Mouse (Mus musculus) lung, postnatal 0 days (tissue): Measurements from ENCODE around the gene Rcc1. TPM values are rescaled to one million over a fixed set of nuclear protein-coding genes. Genes with fewer than 3 reads are reported as not detected.

Experiments
- ATAC-seq: fragments of 200-750 bp; cut with Nextera tagmentation; 2 replicates; pipeline ENCODE4 v1.8.0; 2017; ENCODE audit warnings: moderate library complexity
- DNase-seq: peaks from one replicate; pipeline ENCODE4 v3.0.0-alpha.2; 2016; ENCODE audit warnings: low spot score
- H3K27ac ChIP-seq: fragments of 300-500 bp; sonication (generic); 2 replicates; pipeline ENCODE4 v1.5.1; 2014; ENCODE audit warnings: antibody characterized with exemption, mild to moderate bottlenecking, low read length, mixed read lengths
- H3K27me3 ChIP-seq: fragments of 300-500 bp; sonication (generic); replicated peaks from 2 replicates; pipeline ENCODE4 v1.6.1; 2014; ENCODE audit warnings: low read length, mixed read lengths; ENCODE audit not compliant: insufficient read depth
- H3K36me3 ChIP-seq: fragments of 300-500 bp; sonication (generic); 2 replicates; pipeline ENCODE4 v1.6.1; 2014; ENCODE audit warnings: low read length, mixed read lengths; ENCODE audit not compliant: insufficient read depth
- H3K4me1 ChIP-seq: fragments of 300-500 bp; sonication (generic); 2 replicates; pipeline ENCODE4 v1.6.1; 2014; ENCODE audit warnings: antibody characterized with exemption, low read depth, low read length, mixed read lengths; ENCODE audit not compliant: insufficient read depth
- H3K4me2 ChIP-seq: fragments of 300-500 bp; sonication (generic); replicated peaks from 2 replicates; pipeline ENCODE4 v1.6.1; 2014; ENCODE audit warnings: low read depth, mild to moderate bottlenecking, low read length, moderate library complexity, mixed read lengths
- H3K4me3 ChIP-seq: fragments of 300-500 bp; sonication (generic); 2 replicates; pipeline ENCODE4 v1.5.1; 2014; ENCODE audit warnings: low read depth, low read length
- H3K9ac ChIP-seq: fragments of 300-500 bp; sonication (generic); replicated peaks from 2 replicates; pipeline ENCODE4 v1.6.1; 2014; ENCODE audit warnings: low read depth, mild to moderate bottlenecking
- H3K9me3 ChIP-seq: fragments of 300-500 bp; sonication (generic); 2 replicates; pipeline ENCODE4 v1.6.1; 2016; ENCODE audit warnings: low read length, mixed read lengths
- CTCF ChIP-seq: IDR thresholded peaks from 2 replicates; pipeline ENCODE4 v1.5.1; 2016; ENCODE audit warnings: antibody characterized with exemption, mild to moderate bottlenecking
- EP300 ChIP-seq: IDR thresholded peaks from 2 replicates; pipeline ENCODE4 v1.6.1; 2016; ENCODE audit warnings: antibody characterized with exemption, mild to moderate bottlenecking, control low read depth
- whole genome bisulfite sequencing: fragments of 180-500 bp; shearing (Covaris S2); extraction: QIAGEN DNeasy Blood & Tissue Kit; methylation state at CpG from one replicate; pipeline ENCODE4 v1.1.7; 2014; 5-methylcytosine and 5-hydroxymethylcytosine counted together
- polyA plus RNA-seq: library from polyadenylated mRNA; unstranded; fragments of >200 nt; fragmentation: Nextera tagmentation; extraction: Ambion mirVana; gene quantifications from 2 replicates; pipeline ENCODE4 v1.2.1, GENCODE M21; 2015

Rcc1 gene
- polyA plus RNA-seq, 1 experiment from 2014 or later, result 14.3 TPM

GRCm38 (mm10) chr4:132391063-132391740, 37.8 kb upstream of the Rcc1 start:
- H3K27me3 ChIP-seq, result no peaks in the 10 kb centered on the region
- DNase-seq (no peak), ATAC-seq (no peak)
- H3K9ac ChIP-seq, result no peak overlapping the region
- H3K27ac ChIP-seq, result no peak overlapping the region
- TF ChIP-seq EP300, result no peak
- no peak for TF ChIP-seq CTCF
- H3K4me1 ChIP-seq, result no peaks in the 10 kb centered on the region
- 89% methylated on average over 8 of the region's 8 CpGs for WGBS
- no peaks in the 10 kb centered on the region for H3K9me3 ChIP-seq
- H3K4me3 ChIP-seq, result no peak overlapping the region
- H3K4me2 ChIP-seq, result no peak overlapping the region
- H3K36me3 ChIP-seq, result no peaks in the 10 kb centered on the region; the same call in 1 of the 2 replicates

GRCm38 (mm10) chr4:132389302-132389701, 35.9 kb upstream of the Rcc1 start:
- 46% methylated on average over 4 of the region's 4 CpGs for WGBS
- Histone ChIP-seq H3K9me3 (no peaks in the 10 kb centered on the region), H3K4me3 (no peak overlapping the region), H3K27me3 (no peaks in the 10 kb centered on the region), H3K4me2 (no peak overlapping the region), H3K36me3 (no peaks in the 10 kb centered on the region; the same call in 1 of the 2 replicates), H3K9ac (no peak overlapping the region), H3K4me1 (no peaks in the 10 kb centered on the region), H3K27ac (no peak overlapping the region)
- ATAC-seq (no peak), DNase-seq (peak; percentile 16)
- TF ChIP-seq CTCF, result no peak
- no peak for TF ChIP-seq EP300

GRCm38 (mm10) chr4:132387617-132388016, 34.2 kb upstream of the Rcc1 start:
- Histone ChIP-seq H3K9ac (no peak overlapping the region), H3K4me3 (no peak overlapping the region), H3K27me3 (no peaks in the 10 kb centered on the region), H3K4me2 (no peak overlapping the region), H3K4me1 (no peaks in the 10 kb centered on the region), H3K27ac (no peak overlapping the region), H3K36me3 (no peaks in the 10 kb centered on the region; the same call in 1 of the 2 replicates), H3K9me3 (no peaks in the 10 kb centered on the region)
- ATAC-seq (no peak), DNase-seq (no peak)
- WGBS, result 57% methylated on average over 5 of the region's 5 CpGs
- TF ChIP-seq CTCF, result peak; percentile 29
- TF ChIP-seq EP300, result no peak

- H3K27ac ChIP-seq, result peak overlapping the region; percentile 27; the same call in 1 of the 2 replicates
- no peak overlapping the region for H3K4me2 ChIP-seq
- no peaks in the 10 kb centered on the region; the same call in 1 of the 2 replicates for H3K36me3 ChIP-seq
- no peaks in the 10 kb centered on the region for H3K4me1 ChIP-seq
- no peak for ATAC-seq
- H3K9me3 ChIP-seq, result no peaks in the 10 kb centered on the region
- no peak overlapping the region for H3K9ac ChIP-seq
- TF ChIP-seq CTCF (no peak), EP300 (no peak)
- H3K4me3 ChIP-seq, result no peak overlapping the region
- 67% methylated on average over 7 of the region's 7 CpGs for WGBS
- DNase-seq, result no peak
- no peaks in the 10 kb centered on the region for H3K27me3 ChIP-seq
These were observed 33.4 kb upstream of the Rcc1 start for GRCm38 (mm10) chr4:132386846-132387245.

GRCm38 (mm10) chr4:132385771-132386410, 32.5 kb upstream of the Rcc1 start:
- Histone ChIP-seq H3K27me3 (no peaks in the 10 kb centered on the region), H3K36me3 (no peaks in the 10 kb centered on the region; the same call in 1 of the 2 replicates), H3K4me2 (no peak overlapping the region), H3K4me1 (no peaks in the 10 kb centered on the region), H3K9ac (no peak overlapping the region), H3K27ac (no peak overlapping the region), H3K4me3 (no peak overlapping the region), H3K9me3 (no peaks in the 10 kb centered on the region)
- 71% methylated on average over 8 of the region's 8 CpGs for WGBS
- no peak for TF ChIP-seq EP300
- TF ChIP-seq CTCF, result no peak
- ATAC-seq (no peak), DNase-seq (no peak)

GRCm38 (mm10) chr4:132383455-132383854, 30.1 kb upstream of the Rcc1 start:
- no peak for DNase-seq
- Histone ChIP-seq H3K9ac (no peak overlapping the region), H3K27ac (no peak overlapping the region), H3K9me3 (no peaks in the 10 kb centered on the region), H3K36me3 (no peaks in the 10 kb centered on the region; the same call in 1 of the 2 replicates), H3K4me3 (no peak overlapping the region), H3K27me3 (no peaks in the 10 kb centered on the region), H3K4me2 (no peak overlapping the region), H3K4me1 (no peaks in the 10 kb centered on the region)
- TF ChIP-seq EP300, result no peak
- no peak for TF ChIP-seq CTCF
- ATAC-seq, result no peak
- WGBS, result 76% methylated on average over 3 of the region's 3 CpGs
